Mouse (Mus musculus): Measurements from ENCODE around the gene Mboat2. TPM values are rescaled to one million over a fixed set of nuclear protein-coding genes. Genes with fewer than 3 reads are reported as not detected.

The Mboat2 gene
- polyA plus RNA-seq, 1 experiment, result not detected

- no peak overlapping the region for H3K4me3 ChIP-seq (ENCODE audit: insufficient read depth, low read depth, low read length)
- 58% methylated on average over 4 of the region's 4 CpGs for WGBS
- H3K27ac ChIP-seq (ENCODE audit: insufficient read depth, low read depth, low read length), result no peak overlapping the region
- H3K4me1 ChIP-seq (ENCODE audit: control insufficient read depth, insufficient read depth, low read length), result peaks cover 16% of the 10 kb centered on the region
- TF ChIP-seq CTCF (IDR thresholded peaks at IDR 0.05; ENCODE audit: insufficient read depth, low read depth, low read length) (no peak), POLR2A (IDR thresholded peaks at IDR 0.05; ENCODE audit: insufficient read depth, low read depth, low read length) (no peak)
Measured at GRCm38 (mm10) chr12:24845344-24845743, 14.7 kb downstream of the Mboat2 start.

- peaks cover 18% of the 10 kb centered on the region for H3K4me1 ChIP-seq (ENCODE audit: control insufficient read depth, insufficient read depth, low read length)
- TF ChIP-seq CTCF (IDR thresholded peaks at IDR 0.05; ENCODE audit: insufficient read depth, low read depth, low read length), result no peak
- TF ChIP-seq POLR2A (IDR thresholded peaks at IDR 0.05; ENCODE audit: insufficient read depth, low read depth, low read length), result no peak
- H3K27ac ChIP-seq (ENCODE audit: insufficient read depth, low read depth, low read length), result no peak overlapping the region
- H3K4me3 ChIP-seq (ENCODE audit: insufficient read depth, low read depth, low read length), result no peak overlapping the region
- 83% methylated on average over 5 of the region's 5 CpGs for WGBS
Measured at GRCm38 (mm10) chr12:24848107-24848506, 17.4 kb downstream of the Mboat2 start.

GRCm38 (mm10) chr12:24857354-24857753 lies 26.7 kb downstream of the Mboat2 start:
- Histone ChIP-seq H3K27ac (ENCODE audit: insufficient read depth, low read depth, low read length) (no peak overlapping the region), H3K4me1 (ENCODE audit: control insufficient read depth, insufficient read depth, low read length) (peaks cover 7% of the 10 kb centered on the region; the same call in 1 of the 2 replicates), H3K4me3 (ENCODE audit: insufficient read depth, low read depth, low read length) (no peak overlapping the region)
- WGBS, result 63% methylated on average over 5 of the region's 5 CpGs
- no peak for TF ChIP-seq CTCF (IDR thresholded peaks at IDR 0.05; ENCODE audit: insufficient read depth, low read depth, low read length)
- TF ChIP-seq POLR2A (IDR thresholded peaks at IDR 0.05; ENCODE audit: insufficient read depth, low read depth, low read length), result no peak

- no peak overlapping the region for H3K27ac ChIP-seq (ENCODE audit: insufficient read depth, low read depth, low read length)
- TF ChIP-seq POLR2A (IDR thresholded peaks at IDR 0.05; ENCODE audit: insufficient read depth, low read depth, low read length) (no peak), CTCF (IDR thresholded peaks at IDR 0.05; ENCODE audit: insufficient read depth, low read depth, low read length) (no peak)
- H3K4me1 ChIP-seq (ENCODE audit: control insufficient read depth, insufficient read depth, low read length), result peaks cover 7% of the 10 kb centered on the region; the same call in 1 of the 2 replicates
- no peak overlapping the region for H3K4me3 ChIP-seq (ENCODE audit: insufficient read depth, low read depth, low read length)
- WGBS, result 51% methylated on average over 7 of the region's 7 CpGs
Measured at GRCm38 (mm10) chr12:24859357-24859756, 28.7 kb downstream of the Mboat2 start.

GRCm38 (mm10) chr12:24860436-24860835 lies 29.8 kb downstream of the Mboat2 start:
- 74% methylated on average over 9 of the region's 9 CpGs for WGBS
- H3K27ac ChIP-seq (ENCODE audit: insufficient read depth, low read depth, low read length), result no peak overlapping the region
- peaks cover 9% of the 10 kb centered on the region; the same call in 1 of the 2 replicates for H3K4me1 ChIP-seq (ENCODE audit: control insufficient read depth, insufficient read depth, low read length)
- H3K4me3 ChIP-seq (ENCODE audit: insufficient read depth, low read depth, low read length), result no peak overlapping the region
- TF ChIP-seq POLR2A (IDR thresholded peaks at IDR 0.05; ENCODE audit: insufficient read depth, low read depth, low read length), result no peak
- TF ChIP-seq CTCF (IDR thresholded peaks at IDR 0.05; ENCODE audit: insufficient read depth, low read depth, low read length), result no peak

GRCm38 (mm10) chr12:24863762-24864161 lies 33.1 kb downstream of the Mboat2 start:
- WGBS, result 57% methylated on average over 1 of the region's 1 CpGs
- Histone ChIP-seq H3K4me3 (ENCODE audit: insufficient read depth, low read depth, low read length) (no peak overlapping the region), H3K4me1 (ENCODE audit: control insufficient read depth, insufficient read depth, low read length) (peaks cover 3% of the 10 kb centered on the region; the same call in 1 of the 2 replicates), H3K27ac (ENCODE audit: insufficient read depth, low read depth, low read length) (no peak overlapping the region)
- TF ChIP-seq POLR2A (IDR thresholded peaks at IDR 0.05; ENCODE audit: insufficient read depth, low read depth, low read length) (no peak), CTCF (IDR thresholded peaks at IDR 0.05; ENCODE audit: insufficient read depth, low read depth, low read length) (no peak)

- H3K4me3 ChIP-seq (ENCODE audit: insufficient read depth, low read depth, low read length), result no peak overlapping the region
- H3K4me1 ChIP-seq (ENCODE audit: control insufficient read depth, insufficient read depth, low read length), result peaks cover 3% of the 10 kb centered on the region; the same call in 1 of the 2 replicates
- 89% methylated on average over 6 of the region's 6 CpGs for WGBS
- H3K27ac ChIP-seq (ENCODE audit: insufficient read depth, low read depth, low read length), result no peak overlapping the region
- no peak for TF ChIP-seq CTCF (IDR thresholded peaks at IDR 0.05; ENCODE audit: insufficient read depth, low read depth, low read length)
Measured at GRCm38 (mm10) chr12:24866645-24867044, 36.0 kb downstream of the Mboat2 start.

GRCm38 (mm10) chr12:24868694-24869093 lies 38.0 kb downstream of the Mboat2 start:
- H3K4me1 ChIP-seq (ENCODE audit: control insufficient read depth, insufficient read depth, low read length), result peaks cover 3% of the 10 kb centered on the region; the same call in 1 of the 2 replicates
- 92% methylated on average over 4 of the region's 4 CpGs for WGBS
- no peak overlapping the region for H3K27ac ChIP-seq (ENCODE audit: insufficient read depth, low read depth, low read length)
- no peak overlapping the region for H3K4me3 ChIP-seq (ENCODE audit: insufficient read depth, low read depth, low read length)
- no peak for TF ChIP-seq POLR2A (IDR thresholded peaks at IDR 0.05; ENCODE audit: insufficient read depth, low read depth, low read length)
- no peak for TF ChIP-seq CTCF (IDR thresholded peaks at IDR 0.05; ENCODE audit: insufficient read depth, low read depth, low read length)

- Histone ChIP-seq H3K27ac (ENCODE audit: insufficient read depth, low read depth, low read length) (no peak overlapping the region), H3K4me3 (ENCODE audit: insufficient read depth, low read depth, low read length) (no peak overlapping the region), H3K4me1 (ENCODE audit: control insufficient read depth, insufficient read depth, low read length) (peaks cover 3% of the 10 kb centered on the region; the same call in 1 of the 2 replicates)
- 80% methylated on average over 5 of the region's 5 CpGs for WGBS
- TF ChIP-seq CTCF (IDR thresholded peaks at IDR 0.05; ENCODE audit: insufficient read depth, low read depth, low read length) (no peak), POLR2A (IDR thresholded peaks at IDR 0.05; ENCODE audit: insufficient read depth, low read depth, low read length) (no peak)
Measured at GRCm38 (mm10) chr12:24869231-24869630, 38.6 kb downstream of the Mboat2 start.

- TF ChIP-seq POLR2A (IDR thresholded peaks at IDR 0.05; ENCODE audit: insufficient read depth, low read depth, low read length), result no peak
- no peak for TF ChIP-seq CTCF (IDR thresholded peaks at IDR 0.05; ENCODE audit: insufficient read depth, low read depth, low read length)
- peaks cover 3% of the 10 kb centered on the region; the same call in 1 of the 2 replicates for H3K4me1 ChIP-seq (ENCODE audit: control insufficient read depth, insufficient read depth, low read length)
- 86% methylated on average over 4 of the region's 4 CpGs for WGBS
- H3K4me3 ChIP-seq (ENCODE audit: insufficient read depth, low read depth, low read length), result no peak overlapping the region
- H3K27ac ChIP-seq (ENCODE audit: insufficient read depth, low read depth, low read length), result no peak overlapping the region
Measured at GRCm38 (mm10) chr12:24870901-24871300, 40.2 kb downstream of the Mboat2 start.
